Mouse (Mus musculus) stomach, postnatal 0 days (tissue): ENCODE results near the gene Ablim2.
A peak's percentile ranks its signal among the peaks of the same experiment; 100 is the strongest.

Source experiments
- CTCF ChIP-seq: IDR thresholded peaks from 2 replicates; pipeline ENCODE4 v1.5.1; 2016; ENCODE audit warnings: antibody characterized with exemption, low read depth, mild to moderate bottlenecking, moderate library complexity
- EP300 ChIP-seq: optimal IDR thresholded peaks from 2 replicates; pipeline ENCODE3; 2016; ENCODE audit warnings: antibody characterized with exemption

- peak; percentile 95 for TF ChIP-seq CTCF
- TF ChIP-seq EP300 = no peak
These were observed 2.4 kb upstream of the Ablim2 start for GRCm38 (mm10) chr5:35755131-35755733.
